Comparison of ENCODE assay signal across 8 mouse cellular contexts in genomic region chr19:29100874-29101542, GRCm38 (mm10). TPM values are rescaled to one million over a fixed set of nuclear protein-coding genes. Genes with fewer than 3 reads are reported as not detected.
DNase-seq lines count a peak whose midpoint lies in the region; ATAC-seq lines count a peak whose summit lies in the region.

Gene Rcl1, plus strand, starts transcription at chr19:29101375.

- peak; percentile 96 to 97 for DNase-seq in adrenal gland, adult (ENCODE audit: inconsistent age in 2 of 2, low spot score in 1 of 2)
- peak; percentile 98 for DNase-seq in embryo, embryonic 10.5 days (ENCODE audit: low spot score)
- peak; percentile 96 for DNase-seq in gastrocnemius, postnatal 25 days
- DNase-seq in intestine, embryonic 14.5 days (ENCODE audit: low spot score) = peak; percentile 93
- peak; percentile 96 for DNase-seq in left cerebral cortex, postnatal 14 days (ENCODE audit: low spot score in 2 of 2)
- peak; percentile 98 for DNase-seq in mesoderm, embryonic 11.5 days (ENCODE audit: low read depth, low spot score)
- peak; percentile 92 to 95 for DNase-seq in right cerebral cortex, postnatal 36 days (ENCODE audit: low spot score in 2 of 2)
- peak; percentile 97 for DNase-seq in yolk sac, embryonic 10.5 days (ENCODE audit: low spot score)

- peak within 1 kb of the TSS; percentile 71 for H3K4me2 ChIP-seq in intestine, embryonic 14.5 days (ENCODE audit: low read length)

- H3K4me1 ChIP-seq in intestine, embryonic 14.5 days (replicated peaks; ENCODE audit: control insufficient read depth, insufficient read depth, low read length) = peaks cover 10% of the 10 kb centered on the region; the same call in 1 of the 2 replicates

- H3K36me3 ChIP-seq in intestine, embryonic 14.5 days (ENCODE audit: control insufficient read depth, insufficient read depth, low read length) = no peaks in the 10 kb centered on the region

- intact Hi-C loops in left cerebral cortex, postnatal 14 days (cut with DNase I) = loop anchor here (10.0 kb wide), 1 partner anchor 154 kb away; the partner anchor contains the start of gene Jak2

- H3K4me3 ChIP-seq in intestine, embryonic 14.5 days (ENCODE audit: low read depth, low read length) = peak within 1 kb of the TSS; percentile 96

- whole genome bisulfite sequencing in intestine, embryonic 14.5 days = under 1% methylated on average over 58 of the region's 58 CpGs

- H3K27ac ChIP-seq in intestine, embryonic 14.5 days (ENCODE audit: low read depth) = peak within 1 kb of the TSS; percentile 57

- no peaks in the 10 kb centered on the region for H3K9me3 ChIP-seq in intestine, embryonic 14.5 days (ENCODE audit: control insufficient read depth, low read length)

- no peaks in the 10 kb centered on the region for H3K27me3 ChIP-seq in intestine, embryonic 14.5 days (replicated peaks; ENCODE audit: control insufficient read depth, insufficient read depth, low read length)

- ATAC-seq in intestine, embryonic 14.5 days (replicated peaks; ENCODE audit: low FRiP score, low TSS enrichment, low read depth) = peak; percentile 100

- peak within 1 kb of the TSS; percentile 64 for H3K9ac ChIP-seq in intestine, embryonic 14.5 days (ENCODE audit: low read length)

RNA-seq across cellular contexts. Expression of gene Rcl1, which starts in this region (rescaled TPM):
- total RNA-seq in gastrocnemius, postnatal 25 days (2021) = 1 to 10 TPM; 6.3 to 8.9 TPM
- 77.2 and 83.7 TPM in 2 replicates for polyA plus RNA-seq in intestine, embryonic 14.5 days (2014; fragmentation: Nextera tagmentation; extraction: Ambion mirVana)
- total RNA-seq in left cerebral cortex, postnatal 14 days (2021) = 10 to 100 TPM; 12.7 to 15.6 TPM

Comparison
In these comparisons a context has a peak if more than half of its experiments do, and no peak if none do; other contexts are left out.
1. Peak in every context shown above with its lines: DNase-seq, ATAC-seq, H3K4me3 ChIP-seq and H3K27ac ChIP-seq.